Mouse (Mus musculus) embryonic facial prominence, embryonic 12.5 days (tissue): ENCODE data around the gene Gm20425. TPM values are rescaled to one million over a fixed set of nuclear protein-coding genes. Genes with fewer than 3 reads are reported as not detected.

Experiments used
- ATAC-seq: fragments of 200-750 bp; cut with Nextera tagmentation; 2 replicates; pipeline ENCODE4 v1.8.0; 2017; ENCODE audit not compliant: insufficient number of reproducible peaks, insufficient read depth, low FRiP score, low TSS enrichment
- H3K27ac ChIP-seq: fragments of 300-500 bp; sonication (generic); 2 replicates; pipeline ENCODE4 v1.5.1; 2016; ENCODE audit warnings: mild to moderate bottlenecking
- H3K27me3 ChIP-seq: fragments of 300-500 bp; sonication (generic); 2 replicates; pipeline ENCODE4 v1.6.1; 2016; ENCODE audit warnings: mild to moderate bottlenecking, moderate library complexity
- H3K36me3 ChIP-seq: fragments of 300-500 bp; sonication (generic); 2 replicates; pipeline ENCODE4 v1.6.1; 2016; ENCODE audit warnings: mild to moderate bottlenecking
- H3K4me1 ChIP-seq: fragments of 300-500 bp; sonication (generic); 2 replicates; pipeline ENCODE4 v1.6.1; 2016
- H3K4me2 ChIP-seq: fragments of 300-500 bp; sonication (generic); replicated peaks from 2 replicates; pipeline ENCODE4 v1.6.1; 2016; ENCODE audit warnings: mild to moderate bottlenecking, moderate library complexity
- H3K4me3 ChIP-seq: fragments of 300-500 bp; sonication (generic); 2 replicates; pipeline ENCODE4 v1.5.1; 2016; ENCODE audit warnings: mild to moderate bottlenecking
- H3K9ac ChIP-seq: fragments of 300-500 bp; sonication (generic); 2 replicates; pipeline ENCODE4 v1.6.1; 2016; ENCODE audit warnings: mild to moderate bottlenecking, moderate library complexity
- H3K9me3 ChIP-seq: fragments of 300-500 bp; sonication (generic); 2 replicates; pipeline ENCODE4 v1.6.1; 2016; ENCODE audit warnings: mild to moderate bottlenecking, moderate library complexity
- WGBS: fragments of 180-500 bp; shearing (Covaris S2); methylation state at CpG from one replicate; pipeline ENCODE4 v1.1.7; 2016; 5-methylcytosine and 5-hydroxymethylcytosine counted together
- polyA plus RNA-seq: library from polyadenylated mRNA; unstranded; fragments of >200 nt; fragmentation: Nextera tagmentation; extraction: Ambion mirVana; gene quantifications from 2 replicates; pipeline ENCODE4 v1.2.1, GENCODE M21; 2016

Gene Gm20425
- polyA plus RNA-seq, 1 experiment from 2014 or later: 0.60 TPM

- no peak for ATAC-seq
- Histone ChIP-seq H3K4me3 (no peak overlapping the region), H3K4me1 (no peaks in the 10 kb centered on the region), H3K27ac (no peak overlapping the region), H3K27me3 (no peaks in the 10 kb centered on the region), H3K9me3 (no peaks in the 10 kb centered on the region), H3K4me2 (no peak overlapping the region), H3K36me3 (no peaks in the 10 kb centered on the region), H3K9ac (no peak overlapping the region)
- 77% methylated on average over 2 of the region's 2 CpGs for WGBS
Measured at GRCm38 (mm10) chr9:103213631-103214030, 16.5 kb downstream of the Gm20425 start.

DNA sequence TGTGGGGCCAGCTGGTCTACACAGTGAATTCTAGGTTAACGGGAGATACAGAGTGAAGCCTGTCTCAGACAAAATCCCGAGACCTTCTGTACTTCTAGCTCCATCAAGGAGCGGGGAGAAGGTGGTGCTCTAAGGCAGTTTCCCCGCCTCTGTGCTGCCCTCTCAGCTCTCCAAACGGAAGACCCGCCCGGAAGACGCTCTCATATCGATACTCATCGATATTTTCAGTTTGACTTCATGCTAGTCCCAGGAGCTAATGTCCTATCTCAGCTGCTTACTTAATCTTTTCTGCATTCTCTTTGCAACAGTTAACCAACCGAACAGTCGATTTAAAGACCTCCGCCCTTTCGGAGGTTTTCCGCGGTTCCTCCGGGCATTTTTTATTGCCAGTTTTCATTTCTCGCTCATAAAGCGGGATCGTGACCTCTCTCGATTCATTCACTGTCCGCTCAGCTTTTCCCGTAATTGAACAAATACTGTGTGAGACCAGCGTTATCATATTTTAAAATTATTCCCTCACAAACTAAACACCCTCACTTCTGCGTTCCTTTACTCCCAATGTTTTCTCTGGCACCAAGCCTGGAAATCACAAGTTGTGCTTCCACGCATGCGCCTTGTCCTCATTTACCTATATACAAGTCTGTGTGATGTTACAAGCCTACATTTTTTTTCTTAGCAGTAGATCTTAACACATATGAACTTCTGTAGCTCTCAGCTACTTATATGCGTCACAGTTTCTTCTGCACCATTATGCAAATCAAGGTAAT, 17.3 kb downstream of the Gm20425 start:
- Histone ChIP-seq H3K4me1 (no peaks in the 10 kb centered on the region), H3K4me3 (no peak overlapping the region), H3K27ac (no peak overlapping the region), H3K27me3 (no peaks in the 10 kb centered on the region), H3K9ac (no peak overlapping the region), H3K36me3 (no peaks in the 10 kb centered on the region), H3K4me2 (no peak overlapping the region), H3K9me3 (no peaks in the 10 kb centered on the region)
- ATAC-seq: no peak
- WGBS: 77% methylated on average over 28 of the region's 28 CpGs

- no peak overlapping the region for H3K27ac ChIP-seq
- no peak for ATAC-seq
- H3K4me3 ChIP-seq: no peak overlapping the region
Measured at GRCm38 (mm10) chr9:103208802-103209423, 21.2 kb downstream of the Gm20425 start.

DNA sequence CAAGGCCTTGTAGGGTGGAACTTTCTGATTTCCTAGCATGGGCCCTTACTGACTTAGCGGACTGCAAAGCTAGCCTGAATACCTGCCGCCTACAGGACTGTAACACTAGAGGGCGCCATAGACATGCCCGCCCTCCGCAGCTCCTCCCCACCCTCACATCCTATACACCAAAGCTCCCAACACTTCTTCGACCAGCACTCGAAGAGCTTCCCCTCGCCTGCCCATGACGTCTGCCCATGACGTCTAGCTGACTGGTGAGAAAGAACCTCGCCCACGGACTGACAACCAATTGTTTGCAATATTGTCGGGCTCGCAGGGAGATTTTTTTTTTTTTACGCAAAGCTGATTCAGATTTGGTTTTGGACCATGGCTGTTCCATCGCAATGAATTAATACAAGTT, 22.3 kb downstream of the Gm20425 start:
- no peaks in the 10 kb centered on the region for H3K9me3 ChIP-seq
- no peak overlapping the region for H3K27ac ChIP-seq
- H3K4me1 ChIP-seq: no peaks in the 10 kb centered on the region
- WGBS: 8% methylated on average over 16 of the region's 16 CpGs
- peak; percentile 79; the same call in 1 of the 2 replicates for ATAC-seq
- no peaks in the 10 kb centered on the region for H3K27me3 ChIP-seq
- no peak overlapping the region for H3K9ac ChIP-seq
- no peaks in the 10 kb centered on the region for H3K36me3 ChIP-seq
- H3K4me3 ChIP-seq: peak overlapping the region; percentile 21; the same call in 1 of the 2 replicates
- H3K4me2 ChIP-seq: peak overlapping the region; percentile 44

More at GRCm38 (mm10) chr9:103208802-103209423, 21.2 kb downstream of the Gm20425 start:
- H3K9me3 ChIP-seq: no peaks in the 10 kb centered on the region
- no peaks in the 10 kb centered on the region for H3K4me1 ChIP-seq
- H3K9ac ChIP-seq: no peak overlapping the region
- H3K27me3 ChIP-seq: no peaks in the 10 kb centered on the region
- H3K4me2 ChIP-seq: no peak overlapping the region
- WGBS: 49% methylated on average over 6 of the region's 6 CpGs
- H3K36me3 ChIP-seq: no peaks in the 10 kb centered on the region

DNA sequence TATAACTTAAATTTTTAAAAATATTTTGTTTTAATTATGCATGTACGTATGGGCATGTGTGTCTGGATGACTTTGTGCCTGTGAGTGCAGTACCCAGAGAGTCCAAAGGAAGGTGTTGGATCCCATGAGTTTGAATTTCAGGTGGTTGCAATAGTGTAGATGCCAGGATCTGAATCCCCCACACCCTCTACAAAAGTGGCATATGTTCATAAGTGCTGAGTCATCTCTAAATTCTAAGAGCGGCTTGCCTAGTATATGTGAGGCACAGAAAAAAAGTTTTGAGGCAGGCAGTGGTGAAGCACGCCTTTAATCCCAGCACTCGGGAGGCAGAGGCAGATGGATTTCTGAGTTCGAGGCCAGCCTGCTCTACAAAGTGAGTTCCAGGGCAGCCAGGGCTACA, 24.3 kb downstream of the Gm20425 start:
- Histone ChIP-seq H3K27me3 (no peaks in the 10 kb centered on the region), H3K9me3 (no peaks in the 10 kb centered on the region), H3K9ac (no peak overlapping the region), H3K36me3 (no peaks in the 10 kb centered on the region), H3K27ac (no peak overlapping the region), H3K4me2 (no peak overlapping the region), H3K4me3 (no peak overlapping the region), H3K4me1 (no peaks in the 10 kb centered on the region; the same call in 1 of the 2 replicates)
- WGBS: 89% methylated on average over 5 of the region's 5 CpGs
- ATAC-seq: no peak

GRCm38 (mm10) chr9:103201561-103202260, 28.4 kb downstream of the Gm20425 start, which contains the start of gene Srprb:
Gene Srprb, minus strand, starts transcription at chr9:103202137.
- ATAC-seq: peak; percentile 95
- under 1% methylated on average over 45 of the region's 45 CpGs for WGBS
- peaks cover 30% of the 10 kb centered on the region for H3K36me3 ChIP-seq
- H3K27ac ChIP-seq: peak within 1 kb of the TSS; percentile 88
- H3K4me2 ChIP-seq: peak within 1 kb of the TSS; percentile 71
- H3K4me3 ChIP-seq: peak within 1 kb of the TSS; percentile 92
- H3K4me1 ChIP-seq: no peaks in the 10 kb centered on the region; the same call in 1 of the 2 replicates
- no peaks in the 10 kb centered on the region for H3K27me3 ChIP-seq
- H3K9ac ChIP-seq: peak within 1 kb of the TSS; percentile 90
- H3K9me3 ChIP-seq: no peaks in the 10 kb centered on the region

- no peak; the same call in 1 of the 2 replicates for ATAC-seq
- WGBS: 96% methylated on average over 4 of the region's 4 CpGs
Measured at GRCm38 (mm10) chr9:103188416-103188815, 41.7 kb downstream of the Gm20425 start.

DNA sequence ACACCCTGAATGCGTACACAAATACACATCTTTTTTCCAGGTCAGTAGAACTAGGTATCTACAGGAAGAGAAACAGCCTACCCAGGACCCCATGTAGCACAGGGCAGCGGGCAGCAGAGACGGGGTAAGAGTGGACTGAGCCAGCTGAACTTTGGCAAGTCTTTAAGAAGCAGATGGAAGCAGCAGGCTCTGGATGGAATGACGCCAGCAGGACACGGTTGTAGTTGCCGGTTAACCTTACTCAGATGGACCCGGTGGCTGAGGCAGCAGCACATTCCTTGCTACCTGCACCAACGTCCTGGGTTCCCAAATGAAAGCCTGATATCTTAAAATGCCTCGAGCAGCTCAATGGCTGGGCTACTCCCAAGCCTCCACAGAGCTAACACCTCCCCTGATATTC, 43.4 kb downstream of the Gm20425 start:
- Histone ChIP-seq H3K27ac (no peak overlapping the region), H3K4me2 (no peak overlapping the region), H3K4me3 (no peak overlapping the region), H3K27me3 (no peaks in the 10 kb centered on the region), H3K36me3 (peaks cover 43% of the 10 kb centered on the region), H3K9me3 (no peaks in the 10 kb centered on the region), H3K4me1 (0 out of 2 replicates have a peak, but pooled peaks cover 3% of the 10 kb centered on the region), H3K9ac (no peak overlapping the region)
- WGBS: 69% methylated on average over 9 of the region's 9 CpGs
- ATAC-seq: no peak

More at GRCm38 (mm10) chr9:103188416-103188815, 41.7 kb downstream of the Gm20425 start:
- Histone ChIP-seq H3K9me3 (no peaks in the 10 kb centered on the region), H3K36me3 (peaks cover 58% of the 10 kb centered on the region), H3K27me3 (no peaks in the 10 kb centered on the region), H3K27ac (no peak overlapping the region), H3K4me1 (no peaks in the 10 kb centered on the region), H3K4me2 (no peak overlapping the region), H3K9ac (no peak overlapping the region), H3K4me3 (no peak overlapping the region)

- H3K4me2 ChIP-seq: no peak overlapping the region
- H3K4me1 ChIP-seq: 0 out of 2 replicates have a peak, but pooled peaks cover 3% of the 10 kb centered on the region
- no peak overlapping the region for H3K4me3 ChIP-seq
- WGBS: 89% methylated on average over 8 of the region's 8 CpGs
- H3K36me3 ChIP-seq: peaks cover 35% of the 10 kb centered on the region
- no peak overlapping the region for H3K27ac ChIP-seq
- H3K9me3 ChIP-seq: no peaks in the 10 kb centered on the region
- no peak for ATAC-seq
- H3K27me3 ChIP-seq: no peaks in the 10 kb centered on the region
- no peak overlapping the region for H3K9ac ChIP-seq
Measured at GRCm38 (mm10) chr9:103185946-103186345, 44.2 kb downstream of the Gm20425 start.

DNA sequence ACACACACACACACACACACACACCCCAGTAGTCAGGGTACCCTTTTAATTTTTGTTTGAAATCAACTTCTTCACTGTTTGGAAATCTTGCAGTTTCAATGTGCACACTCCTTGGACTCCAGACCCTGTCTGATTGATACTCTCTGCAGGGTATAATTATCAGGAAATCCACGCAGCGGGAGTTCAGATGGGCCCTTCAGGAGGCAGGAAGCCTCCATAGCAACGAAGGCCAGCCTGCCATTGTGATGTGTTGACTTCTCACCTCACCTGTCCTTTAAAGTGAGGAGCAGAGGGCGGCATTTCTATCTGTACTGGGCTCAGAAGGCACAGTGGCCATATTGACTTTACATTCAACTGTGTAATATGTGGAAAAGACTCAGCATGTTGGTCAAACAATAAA, 45.3 kb downstream of the Gm20425 start:
- H3K4me1 ChIP-seq: peaks cover 12% of the 10 kb centered on the region
- ATAC-seq: no peak
- H3K9me3 ChIP-seq: no peaks in the 10 kb centered on the region
- peaks cover 24% of the 10 kb centered on the region for H3K36me3 ChIP-seq
- H3K4me3 ChIP-seq: no peak overlapping the region
- H3K4me2 ChIP-seq: no peak overlapping the region
- H3K27ac ChIP-seq: no peak overlapping the region
- WGBS: 60% methylated on average over 4 of the region's 4 CpGs
- H3K27me3 ChIP-seq: no peaks in the 10 kb centered on the region
- no peak overlapping the region for H3K9ac ChIP-seq

DNA sequence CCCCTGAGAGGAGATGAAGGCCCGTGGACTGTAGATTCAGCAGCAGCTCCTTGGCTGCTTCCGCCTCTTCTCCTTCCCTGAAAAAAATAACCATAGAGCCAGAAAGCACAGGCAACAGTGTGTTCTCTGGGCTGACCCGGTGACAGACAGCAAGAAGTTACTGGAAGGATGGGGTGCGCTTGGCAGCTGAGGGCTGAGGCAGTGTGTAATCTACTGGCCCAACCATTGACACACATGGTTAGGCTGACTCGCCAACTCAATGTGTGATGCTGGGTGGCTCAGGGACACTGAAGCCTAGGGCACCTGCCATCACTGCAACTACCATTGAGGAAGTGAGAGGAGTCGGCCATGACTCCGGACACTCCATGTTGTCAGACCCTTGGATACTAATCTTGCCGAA, 48.2 kb downstream of the Gm20425 start:
- Histone ChIP-seq H3K9ac (no peak overlapping the region), H3K4me1 (peaks cover 15% of the 10 kb centered on the region), H3K9me3 (no peaks in the 10 kb centered on the region), H3K27me3 (no peaks in the 10 kb centered on the region), H3K4me3 (no peak overlapping the region), H3K4me2 (no peak overlapping the region), H3K36me3 (no peaks in the 10 kb centered on the region), H3K27ac (no peak overlapping the region)
- ATAC-seq: no peak
- WGBS: 88% methylated on average over 8 of the region's 8 CpGs
